Mouse (Mus musculus): ENCODE data around the gene Maco1. TPM values are rescaled to one million over a fixed set of nuclear protein-coding genes. Genes with fewer than 3 reads are reported as not detected.
A peak's percentile ranks its signal among the peaks of the same experiment; 100 is the strongest.
"Not testable (repeated sequence)": the region's sequence is repeated elsewhere in the genome, so short reads cannot be mapped to it uniquely, and the experiment has no call there.

The Maco1 gene
- total RNA-seq, 2 experiments from 2014 or later: 56.1 to 57.5 TPM

GRCm38 (mm10) chr4:134863937-134864729 lies 11.0 kb upstream of the Maco1 start, which contains the start of gene Rhd:
Gene Rhd (plus strand): TSS chr4:134864536.
- intact Hi-C loops (cut with DNase I): no loop called here
- DNase-seq (ENCODE audit: extremely low spot score in 1 of 2, low spot score in 2 of 2): no peak

GRCm38 (mm10) chr4:134862996-134863395 lies 9.9 kb upstream of the Maco1 start:
- no peak for DNase-seq (ENCODE audit: extremely low spot score in 1 of 2, low spot score in 2 of 2)
- intact Hi-C loops (cut with DNase I): no loop called here

- no peak for DNase-seq (ENCODE audit: extremely low spot score in 1 of 2, low spot score in 2 of 2)
- intact Hi-C loops (cut with DNase I): no loop called here
These were observed 8.7 kb upstream of the Maco1 start for GRCm38 (mm10) chr4:134861884-134862283.

DNA sequence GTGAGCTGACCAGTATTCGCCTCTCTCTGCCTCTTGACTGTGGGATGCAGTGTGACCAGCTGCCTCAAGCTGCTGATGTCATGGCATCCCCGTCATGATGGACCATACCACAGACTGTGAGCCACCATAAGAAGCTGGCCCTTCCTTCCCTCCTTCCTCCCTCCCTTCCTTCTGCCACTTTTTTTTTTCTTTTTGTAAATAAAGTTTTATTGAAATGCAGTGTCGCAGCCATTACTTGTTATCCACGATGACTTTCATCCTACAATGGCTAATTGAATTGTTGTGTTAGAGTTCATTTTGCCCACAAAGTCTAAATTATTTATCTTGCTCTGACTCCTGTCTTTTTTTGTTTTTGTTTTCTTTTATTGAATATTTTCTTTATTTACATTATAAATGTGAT lies 5.3 kb upstream of the Maco1 start:
- DNase-seq (ENCODE audit: extremely low spot score in 1 of 2, low spot score in 2 of 2): no peak
- intact Hi-C loops (cut with DNase I): no loop called here

DNA sequence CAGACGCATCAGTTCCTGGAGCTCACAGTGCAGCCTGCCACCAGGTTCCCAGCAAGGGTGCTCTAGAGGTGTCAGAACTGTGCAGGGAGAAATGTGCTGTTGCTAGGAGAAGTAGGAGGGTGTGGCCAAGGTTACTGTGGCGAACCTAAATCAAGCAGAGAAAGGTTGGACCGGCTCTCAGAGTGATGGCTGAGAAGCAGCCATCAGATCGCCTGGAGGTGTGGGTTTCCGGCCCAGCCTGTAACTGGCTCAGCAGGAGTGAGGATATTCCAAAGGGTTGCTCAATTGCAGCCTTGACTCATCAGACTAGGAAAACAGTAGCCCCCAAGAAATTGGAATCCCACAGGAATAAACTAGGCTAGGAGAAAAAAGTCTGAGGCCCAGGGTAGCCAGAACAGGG lies 3.4 kb upstream of the Maco1 start:
- intact Hi-C loops (cut with DNase I): no loop called here
- no peak for DNase-seq (ENCODE audit: extremely low spot score in 1 of 2, low spot score in 2 of 2)

- intact Hi-C loops (cut with DNase I): no loop called here
- DNase-seq (ENCODE audit: extremely low spot score in 1 of 2, low spot score in 2 of 2): no peak
These were observed 2.9 kb upstream of the Maco1 start for GRCm38 (mm10) chr4:134856056-134856455.

- intact Hi-C loops (cut with DNase I): no loop called here
- DNase-seq (ENCODE audit: extremely low spot score in 1 of 2, low spot score in 2 of 2): no peak
These were observed 2.2 kb upstream of the Maco1 start for GRCm38 (mm10) chr4:134855371-134855770.

DNA sequence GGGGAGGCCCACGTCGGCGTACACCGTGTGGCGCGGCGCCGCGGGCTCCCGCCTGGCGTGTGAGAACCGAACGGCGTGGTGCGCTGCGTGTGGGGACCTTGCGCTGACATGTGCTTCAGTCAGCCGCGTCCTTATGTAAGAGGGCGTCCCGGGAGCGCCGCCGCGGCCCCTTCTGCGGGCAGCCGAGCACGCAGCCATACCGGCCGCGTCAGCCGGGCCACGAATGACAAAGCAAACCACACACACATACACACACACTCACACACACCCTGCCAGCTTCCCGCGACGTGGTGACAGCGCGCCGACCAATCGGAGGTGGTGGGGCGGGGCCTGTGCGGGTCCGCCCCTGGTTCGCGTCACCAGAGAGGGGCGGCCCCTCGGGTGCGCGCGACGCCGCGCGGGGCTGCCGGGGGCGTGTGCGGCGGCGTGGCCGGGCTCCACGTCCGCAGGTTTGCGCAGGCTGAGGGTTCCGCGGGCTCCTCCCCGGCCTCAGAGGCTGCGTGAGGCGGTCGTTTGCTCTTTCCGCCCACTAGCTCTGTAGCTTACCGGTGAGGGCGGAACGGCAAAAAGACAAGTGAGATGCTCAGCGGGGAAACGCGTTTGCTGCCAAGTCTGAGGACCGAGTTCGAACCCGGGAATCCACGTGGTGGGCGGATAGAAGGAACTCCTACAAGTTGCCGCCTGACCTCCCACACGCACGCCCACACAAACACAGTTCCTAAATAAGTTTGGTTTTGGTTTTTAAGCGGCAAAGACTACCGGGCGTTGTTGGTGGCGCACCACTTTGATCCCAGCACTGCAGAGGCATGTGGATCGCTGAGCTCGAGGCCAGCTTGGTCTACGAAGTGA lies 716 bp upstream of the Maco1 start:
- intact Hi-C loops (cut with DNase I): no loop called here
- peak; percentile 93 to 96 for DNase-seq (ENCODE audit: extremely low spot score in 1 of 2, low spot score in 2 of 2)

DNA sequence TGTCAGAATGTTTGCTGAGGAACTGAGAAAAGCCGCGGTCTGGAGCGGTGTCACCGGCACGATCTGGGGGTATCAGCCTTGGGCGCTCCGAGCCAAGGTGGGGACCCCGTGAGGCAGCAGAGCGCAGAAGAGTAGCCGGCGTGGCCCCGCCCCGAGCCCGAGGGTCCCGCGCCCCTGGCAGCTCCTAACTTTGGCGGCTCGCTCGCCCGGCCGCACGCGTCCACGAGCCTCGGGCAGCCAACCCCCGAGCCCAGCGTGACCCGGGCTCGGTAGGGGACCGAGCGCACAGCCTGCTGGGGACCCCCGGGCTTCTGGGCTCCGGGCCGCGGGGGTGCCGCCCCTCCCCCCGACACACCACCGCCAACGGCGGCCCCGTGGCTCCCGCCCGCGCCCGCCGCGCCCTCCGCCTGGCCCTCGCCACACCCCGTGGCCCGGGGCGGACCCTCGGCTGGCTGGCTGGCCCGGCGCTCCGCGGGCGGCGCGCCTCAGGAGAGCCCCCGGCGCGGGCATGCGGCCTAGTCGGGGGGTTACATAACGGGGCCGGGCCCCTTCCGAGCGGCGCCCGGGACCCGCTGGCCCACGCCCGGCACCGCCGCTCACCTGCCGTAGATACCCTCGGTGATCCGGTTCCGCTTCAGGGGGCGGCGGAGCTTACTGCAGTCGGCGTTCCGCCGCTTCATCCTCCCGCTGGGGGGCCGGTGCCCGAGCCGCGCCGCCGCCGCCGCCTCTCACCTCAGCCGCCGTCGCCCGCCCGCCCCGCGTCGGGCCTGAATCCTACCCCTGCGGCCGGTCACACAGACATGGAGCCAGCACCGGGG lies 498 bp downstream of the Maco1 start:
- peak; percentile 13 to 67 for DNase-seq (ENCODE audit: extremely low spot score in 1 of 2, low spot score in 2 of 2)
- intact Hi-C loops (cut with DNase I): no loop called here

DNA sequence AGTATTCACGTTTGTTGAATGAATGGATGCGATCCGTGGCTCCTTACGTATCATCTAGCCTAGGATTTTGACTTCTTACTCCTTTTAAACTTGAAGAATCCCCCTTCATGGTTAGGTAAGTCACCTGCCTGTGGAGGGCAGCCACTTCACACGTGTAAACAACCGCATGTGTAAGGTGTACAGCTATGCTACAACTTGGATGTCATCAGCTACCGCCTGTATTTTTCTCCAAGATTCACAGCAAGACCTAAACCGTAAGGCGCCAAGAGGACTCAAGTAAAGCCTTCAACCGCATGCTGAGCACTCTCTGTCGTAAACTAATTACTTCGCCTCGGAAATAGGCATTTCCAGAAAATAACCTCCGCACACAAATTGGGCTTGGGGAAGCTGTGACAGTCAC lies 1.3 kb downstream of the Maco1 start:
- intact Hi-C loops (cut with DNase I): no loop called here

GRCm38 (mm10) chr4:134851236-134851635 lies 1.9 kb downstream of the Maco1 start:
- DNase-seq (ENCODE audit: extremely low spot score in 1 of 2, low spot score in 2 of 2): no peak
- intact Hi-C loops (cut with DNase I): no loop called here

More for the DNA sequence above, 1.3 kb downstream of the Maco1 start:
- DNase-seq (ENCODE audit: extremely low spot score in 1 of 2, low spot score in 2 of 2): no peak

DNA sequence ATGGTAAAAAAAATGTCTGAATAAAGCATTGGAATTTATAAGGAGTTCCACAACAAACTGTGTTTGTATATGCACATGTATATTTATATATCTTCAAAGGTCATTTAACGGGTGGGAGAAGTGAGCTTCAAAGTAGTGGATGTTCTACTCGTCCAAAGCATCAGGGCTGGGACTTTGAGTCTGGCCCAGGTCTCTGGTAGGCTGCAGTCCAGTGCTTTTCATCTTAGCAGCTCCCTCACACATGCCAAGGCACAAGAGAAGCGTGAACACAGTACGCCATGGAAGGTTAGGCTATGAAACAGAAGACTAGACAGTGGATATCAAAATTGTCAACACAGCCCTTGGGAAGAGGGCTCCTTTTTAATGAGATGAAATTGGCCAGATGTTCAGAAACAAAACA lies 2.6 kb downstream of the Maco1 start:
- intact Hi-C loops (cut with DNase I): no loop called here
- no peak for DNase-seq (ENCODE audit: extremely low spot score in 1 of 2, low spot score in 2 of 2)

- intact Hi-C loops (cut with DNase I): no loop called here
- no peak for DNase-seq (ENCODE audit: extremely low spot score in 1 of 2, low spot score in 2 of 2)
These were observed 5.6 kb downstream of the Maco1 start for GRCm38 (mm10) chr4:134847587-134847986.

DNA sequence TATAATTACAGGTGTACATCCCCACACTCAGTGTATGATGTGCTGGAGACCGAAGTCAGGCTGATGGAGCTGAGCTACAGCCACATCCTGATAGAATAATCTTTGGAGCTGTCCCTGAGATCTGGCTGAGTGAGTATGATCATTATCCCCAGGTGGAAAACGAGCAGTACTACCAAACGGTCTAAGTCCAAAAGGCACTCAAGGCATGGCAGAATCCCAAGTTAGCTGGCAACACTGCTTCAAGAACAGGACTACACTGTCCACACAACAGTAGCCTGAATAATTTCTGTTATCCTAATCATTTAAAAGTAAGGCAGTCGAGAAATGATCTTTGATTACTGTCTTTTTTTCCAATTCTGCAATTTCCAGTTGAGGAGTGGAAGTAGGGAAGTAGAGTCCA lies 9.6 kb downstream of the Maco1 start:
- DNase-seq (ENCODE audit: extremely low spot score in 1 of 2, low spot score in 2 of 2): no peak
- intact Hi-C loops (cut with DNase I): no loop called here

DNA sequence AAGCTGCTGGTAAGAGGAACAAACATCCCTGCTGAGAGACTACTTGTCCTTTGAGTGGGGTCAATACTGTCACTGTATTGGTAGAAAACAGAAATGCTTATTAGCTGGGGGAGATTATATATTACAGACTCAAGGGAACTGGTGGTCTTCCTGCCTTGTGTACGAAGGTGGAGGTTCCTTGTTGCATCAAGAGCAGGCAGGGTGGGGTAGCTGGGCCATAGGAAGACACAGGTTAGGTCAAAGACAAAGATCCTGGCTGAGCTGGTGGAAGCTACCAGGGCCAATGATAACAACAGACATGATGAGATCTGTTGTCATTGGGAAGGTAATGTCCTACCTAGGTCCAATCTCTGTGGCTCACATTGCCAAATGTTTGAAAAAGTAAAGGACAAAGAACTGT lies 12.9 kb downstream of the Maco1 start:
- DNase-seq (ENCODE audit: extremely low spot score in 1 of 2, low spot score in 2 of 2): no peak
- intact Hi-C loops (cut with DNase I): no loop called here

DNA sequence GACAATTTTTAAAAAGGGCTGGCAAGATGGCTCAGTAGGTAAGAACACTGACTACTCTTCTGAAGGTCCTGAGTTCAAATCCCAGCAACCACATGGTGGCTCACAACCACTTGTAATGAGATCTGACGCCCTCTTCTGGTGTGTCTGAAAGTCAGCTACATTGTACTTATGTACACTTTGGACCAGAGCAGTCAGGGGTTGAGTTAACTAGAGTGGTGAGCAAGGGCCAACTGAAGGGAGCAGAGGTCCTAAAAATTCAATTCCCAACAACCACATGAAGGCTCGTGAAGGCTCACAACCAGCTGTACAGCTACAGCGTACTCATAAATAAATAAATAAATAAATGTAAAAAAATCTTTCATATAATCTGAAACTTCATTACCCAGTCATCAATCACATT lies 14.4 kb downstream of the Maco1 start:
- not testable (repeated sequence) for DNase-seq (ENCODE audit: extremely low spot score in 1 of 2, low spot score in 2 of 2)

DNA sequence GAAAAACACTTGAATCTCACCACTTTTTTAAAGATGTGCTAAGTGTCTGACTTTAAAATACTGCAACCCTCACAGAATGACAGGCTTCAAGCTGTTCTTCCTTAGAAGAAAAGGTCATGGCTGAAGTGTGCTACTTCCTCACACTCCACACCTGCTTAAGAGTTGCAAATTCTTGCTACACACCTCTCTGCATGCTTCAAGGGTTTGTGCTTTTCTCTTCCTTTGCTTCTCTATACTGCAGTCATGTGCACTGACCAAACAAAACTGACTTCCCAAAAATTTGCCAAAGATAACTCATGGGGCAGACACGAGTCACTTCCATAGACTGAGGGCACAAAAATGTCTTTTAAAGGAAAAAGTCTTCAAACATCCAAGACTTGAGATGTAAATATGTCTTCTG lies 14.9 kb downstream of the Maco1 start:
- DNase-seq (ENCODE audit: extremely low spot score in 1 of 2, low spot score in 2 of 2): no peak
- intact Hi-C loops (cut with DNase I): no loop called here

More for the DNA sequence above, 14.4 kb downstream of the Maco1 start:
- intact Hi-C loops (cut with DNase I): not testable (repeated sequence)

DNA sequence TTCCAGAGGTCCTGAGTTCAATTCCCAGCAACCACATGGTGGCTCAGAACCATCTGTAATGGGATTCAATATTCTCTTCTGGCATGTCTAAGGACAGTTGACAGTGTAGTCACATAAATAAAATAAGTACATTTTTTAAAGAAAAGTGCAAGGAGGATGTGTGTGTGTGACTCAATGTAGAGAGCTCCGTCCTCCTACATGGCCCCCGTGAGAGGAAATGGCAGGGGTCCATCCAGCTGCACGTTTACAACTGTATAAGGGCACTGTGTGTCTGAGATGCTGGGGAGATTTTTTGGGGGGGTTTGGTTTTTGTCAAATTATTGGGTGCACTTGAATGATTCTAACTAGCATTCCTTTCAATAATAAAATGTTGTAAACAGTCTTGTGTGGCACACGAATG lies 17.7 kb downstream of the Maco1 start:
- intact Hi-C loops (cut with DNase I): no loop called here
- no peak for DNase-seq (ENCODE audit: extremely low spot score in 1 of 2, low spot score in 2 of 2)

GRCm38 (mm10) chr4:134831934-134832333 lies 21.2 kb downstream of the Maco1 start:
- no peak for DNase-seq (ENCODE audit: extremely low spot score in 1 of 2, low spot score in 2 of 2)
- intact Hi-C loops (cut with DNase I): no loop called here

All from left cerebral cortex, postnatal 10 days (tissue).